Mouse (Mus musculus): Measurements from ENCODE around the gene Gm10837.

- TF ChIP-seq POLR2A (IDR thresholded peaks at IDR 0.05; ENCODE audit: low read depth, low read length) (no peak), CTCF (IDR thresholded peaks at IDR 0.05; ENCODE audit: borderline replicate concordance, insufficient read depth, low read length) (no peak)
Observed at GRCm38 (mm10) chr14:122480355-122480754, 10.0 kb upstream of the Gm10837 start.

Data from embryonic fibroblast, embryonic 13.5 days (primary cell).